Mouse (Mus musculus): ENCODE measurements around the gene Gm49369. TPM values are rescaled to one million over a fixed set of nuclear protein-coding genes. Genes with fewer than 3 reads are reported as not detected.

Gene Gm49369
- polyA plus RNA-seq, 1 experiment from 2014 or later = not detected

GRCm38 (mm10) chr7:142359129-142359528, 23.3 kb downstream of the Gm49369 start:
- H3K4me2 ChIP-seq = no peak overlapping the region
- no peak for TF ChIP-seq CTCF (IDR thresholded peaks at IDR 0.05; ENCODE audit: low read depth)

GRCm38 (mm10) chr7:142357566-142357965, 24.9 kb downstream of the Gm49369 start:
- no peak for TF ChIP-seq CTCF (IDR thresholded peaks at IDR 0.05; ENCODE audit: low read depth)
- Histone ChIP-seq H3K4me3 (ENCODE audit: low read depth, low read length) (no peak overlapping the region), H3K27ac (ENCODE audit: low read depth) (no peak overlapping the region), H3K4me2 (no peak overlapping the region), H3K9ac (no peak overlapping the region), H3K36me3 (ENCODE audit: insufficient read depth) (no peaks in the 10 kb centered on the region), H3K27me3 (ENCODE audit: insufficient read depth, low read length) (no peaks in the 10 kb centered on the region), H3K4me1 (ENCODE audit: insufficient read depth) (no peaks in the 10 kb centered on the region), H3K9me3 (ENCODE audit: low read depth, low read length) (no peaks in the 10 kb centered on the region)
- WGBS = 54% methylated on average over 3 of the region's 3 CpGs
- DNase-seq (no peak), ATAC-seq (ENCODE audit: insufficient read depth) (no peak)

More at GRCm38 (mm10) chr7:142359129-142359528, 23.3 kb downstream of the Gm49369 start:
- WGBS = 51% methylated on average over 8 of the region's 8 CpGs
- no peaks in the 10 kb centered on the region for H3K27me3 ChIP-seq (ENCODE audit: insufficient read depth, low read length)
- H3K9me3 ChIP-seq (ENCODE audit: low read depth, low read length) = no peaks in the 10 kb centered on the region
- ATAC-seq (ENCODE audit: insufficient read depth) (no peak), DNase-seq (no peak)
- no peaks in the 10 kb centered on the region for H3K4me1 ChIP-seq (ENCODE audit: insufficient read depth)
- H3K9ac ChIP-seq = no peak overlapping the region
- no peak overlapping the region for H3K27ac ChIP-seq (ENCODE audit: low read depth)
- no peak overlapping the region for H3K4me3 ChIP-seq (ENCODE audit: low read depth, low read length)
- no peaks in the 10 kb centered on the region for H3K36me3 ChIP-seq (ENCODE audit: insufficient read depth)

- no peak overlapping the region for H3K9ac ChIP-seq
- no peaks in the 10 kb centered on the region for H3K9me3 ChIP-seq (ENCODE audit: low read depth, low read length)
- 47% methylated on average over 8 of the region's 8 CpGs for WGBS
- H3K4me1 ChIP-seq (ENCODE audit: insufficient read depth) = no peaks in the 10 kb centered on the region
- DNase-seq (no peak), ATAC-seq (ENCODE audit: insufficient read depth) (no peak)
- no peak overlapping the region for H3K4me3 ChIP-seq (ENCODE audit: low read depth, low read length)
- no peak overlapping the region for H3K4me2 ChIP-seq
- H3K36me3 ChIP-seq (ENCODE audit: insufficient read depth) = no peaks in the 10 kb centered on the region
- TF ChIP-seq CTCF (IDR thresholded peaks at IDR 0.05; ENCODE audit: low read depth) = no peak
- H3K27me3 ChIP-seq (ENCODE audit: insufficient read depth, low read length) = no peaks in the 10 kb centered on the region
- H3K27ac ChIP-seq (ENCODE audit: low read depth) = no peak overlapping the region
These were observed 27.7 kb downstream of the Gm49369 start for GRCm38 (mm10) chr7:142354661-142355233.

GRCm38 (mm10) chr7:142353854-142354253, 28.6 kb downstream of the Gm49369 start:
- WGBS = 58% methylated on average over 5 of the region's 5 CpGs
- no peaks in the 10 kb centered on the region for H3K36me3 ChIP-seq (ENCODE audit: insufficient read depth)
- H3K27me3 ChIP-seq (ENCODE audit: insufficient read depth, low read length) = no peaks in the 10 kb centered on the region
- ATAC-seq (ENCODE audit: insufficient read depth) (no peak), DNase-seq (no peak)
- no peak overlapping the region for H3K4me2 ChIP-seq
- no peaks in the 10 kb centered on the region for H3K9me3 ChIP-seq (ENCODE audit: low read depth, low read length)
- H3K27ac ChIP-seq (ENCODE audit: low read depth) = no peak overlapping the region
- H3K4me1 ChIP-seq (ENCODE audit: insufficient read depth) = no peaks in the 10 kb centered on the region
- H3K9ac ChIP-seq = no peak overlapping the region
- no peak for TF ChIP-seq CTCF (IDR thresholded peaks at IDR 0.05; ENCODE audit: low read depth)
- H3K4me3 ChIP-seq (ENCODE audit: low read depth, low read length) = no peak overlapping the region

- Histone ChIP-seq H3K9me3 (ENCODE audit: low read depth, low read length) (no peaks in the 10 kb centered on the region), H3K27me3 (ENCODE audit: insufficient read depth, low read length) (no peaks in the 10 kb centered on the region), H3K4me1 (ENCODE audit: insufficient read depth) (no peaks in the 10 kb centered on the region), H3K9ac (no peak overlapping the region), H3K4me2 (no peak overlapping the region), H3K27ac (ENCODE audit: low read depth) (no peak overlapping the region), H3K4me3 (ENCODE audit: low read depth, low read length) (no peak overlapping the region), H3K36me3 (ENCODE audit: insufficient read depth) (no peaks in the 10 kb centered on the region)
- WGBS = 57% methylated on average over 5 of the region's 5 CpGs
- ATAC-seq (ENCODE audit: insufficient read depth) (no peak), DNase-seq (no peak)
- no peak for TF ChIP-seq CTCF (IDR thresholded peaks at IDR 0.05; ENCODE audit: low read depth)
These were observed 30.9 kb downstream of the Gm49369 start for GRCm38 (mm10) chr7:142351569-142351968.

DNA sequence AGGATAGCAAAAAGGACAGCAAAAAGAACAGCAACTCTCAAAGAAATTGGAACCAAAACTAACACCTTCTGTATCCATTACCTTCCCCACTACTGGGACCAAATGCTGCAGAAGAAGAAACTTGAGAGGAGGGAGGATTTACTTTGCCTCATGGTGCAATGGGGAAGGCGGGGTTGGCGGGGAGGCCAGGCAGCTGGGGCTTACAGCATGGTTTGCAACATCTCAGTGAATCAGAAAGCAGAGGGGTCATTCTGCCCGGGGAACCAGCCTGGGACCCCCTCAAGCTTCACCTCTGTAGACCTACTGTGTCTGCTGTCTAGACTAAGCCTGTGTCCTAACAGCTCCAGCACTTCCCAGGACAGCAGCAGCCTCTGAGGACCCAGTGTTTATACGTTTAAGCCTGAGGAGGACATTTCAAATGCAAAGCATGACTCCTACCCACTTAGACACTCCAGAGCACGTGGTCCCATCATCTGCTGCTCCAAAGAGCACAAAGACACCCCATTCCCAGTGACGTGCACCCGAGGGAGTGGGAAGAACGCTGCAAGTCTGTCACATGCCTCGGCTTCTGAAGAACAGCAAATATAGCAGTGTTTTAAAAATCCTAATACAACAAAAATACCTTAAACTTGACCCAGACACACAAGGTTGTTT, 33.0 kb downstream of the Gm49369 start:
- Histone ChIP-seq H3K4me2 (no peak overlapping the region), H3K4me3 (ENCODE audit: low read depth, low read length) (no peak overlapping the region), H3K27me3 (ENCODE audit: insufficient read depth, low read length) (no peaks in the 10 kb centered on the region), H3K36me3 (ENCODE audit: insufficient read depth) (no peaks in the 10 kb centered on the region), H3K9ac (no peak overlapping the region), H3K4me1 (ENCODE audit: insufficient read depth) (no peaks in the 10 kb centered on the region), H3K9me3 (ENCODE audit: low read depth, low read length) (no peaks in the 10 kb centered on the region), H3K27ac (ENCODE audit: low read depth) (no peak overlapping the region)
- peak; percentile 38; the same call in 1 of the 2 replicates for ATAC-seq (ENCODE audit: insufficient read depth)
- TF ChIP-seq CTCF (IDR thresholded peaks at IDR 0.05; ENCODE audit: low read depth) = no peak
- DNase-seq = no peak
- WGBS = 28% methylated on average over 9 of the region's 9 CpGs

- no peak overlapping the region for H3K4me3 ChIP-seq (ENCODE audit: low read depth, low read length)
- no peak for TF ChIP-seq CTCF (IDR thresholded peaks at IDR 0.05; ENCODE audit: low read depth)
- no peaks in the 10 kb centered on the region for H3K9me3 ChIP-seq (ENCODE audit: low read depth, low read length)
- WGBS = 41% methylated on average over 4 of the region's 4 CpGs
- ATAC-seq (ENCODE audit: insufficient read depth) (no peak), DNase-seq (no peak)
- H3K4me1 ChIP-seq (ENCODE audit: insufficient read depth) = no peaks in the 10 kb centered on the region
- no peak overlapping the region for H3K4me2 ChIP-seq
- no peaks in the 10 kb centered on the region for H3K36me3 ChIP-seq (ENCODE audit: insufficient read depth)
- no peak overlapping the region for H3K9ac ChIP-seq
- H3K27me3 ChIP-seq (ENCODE audit: insufficient read depth, low read length) = no peaks in the 10 kb centered on the region
- H3K27ac ChIP-seq (ENCODE audit: low read depth) = no peak overlapping the region
These were observed 34.9 kb downstream of the Gm49369 start for GRCm38 (mm10) chr7:142347542-142347941.
